Mouse (Mus musculus): Measurements from ENCODE around the gene Lgr4. TPM values are rescaled to one million over a fixed set of nuclear protein-coding genes. Genes with fewer than 3 reads are reported as not detected.

The Lgr4 gene
- polyA plus RNA-seq, 1 experiment from 2014 or later = 8.3 TPM

- ATAC-seq (ENCODE audit: low FRiP score) = peak; percentile 86
- Histone ChIP-seq H3K27ac (replicated peaks) (no peak overlapping the region), H3K9ac (replicated peaks) (no peak overlapping the region), H3K4me2 (no peak overlapping the region), H3K27me3 (replicated peaks) (no peaks in the 10 kb centered on the region), H3K36me3 (peaks cover 17% of the 10 kb centered on the region; the same call in 1 of the 2 replicates), H3K9me3 (replicated peaks) (no peaks in the 10 kb centered on the region), H3K4me3 (replicated peaks) (no peak overlapping the region), H3K4me1 (no peaks in the 10 kb centered on the region)
- under 1% methylated on average over 7 of the region's 7 CpGs for WGBS
These were observed 13.2 kb upstream of the Lgr4 start for GRCm38 (mm10) chr2:109904171-109904821.

DNA sequence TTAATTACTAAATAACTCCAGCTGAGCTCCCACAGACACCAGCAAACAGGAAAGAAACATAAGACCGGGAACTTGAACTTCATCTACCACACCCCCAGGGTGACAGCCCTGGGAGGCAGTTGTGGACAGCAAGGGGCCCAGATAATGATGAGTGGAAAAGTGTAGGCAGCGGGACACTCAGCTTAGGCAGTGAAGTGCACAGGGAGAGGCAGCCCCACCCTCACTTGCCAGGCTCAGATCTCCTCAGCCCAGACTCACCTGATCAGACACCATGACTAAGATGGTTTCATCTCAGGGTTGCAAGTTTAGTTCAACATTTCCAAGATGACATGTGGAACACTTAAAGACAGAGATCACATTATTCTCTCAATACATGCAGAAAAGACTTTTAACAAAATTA lies 8.3 kb upstream of the Lgr4 start:
- 80% methylated on average over 2 of the region's 2 CpGs for WGBS
- ATAC-seq (ENCODE audit: low FRiP score) = no peak

DNA sequence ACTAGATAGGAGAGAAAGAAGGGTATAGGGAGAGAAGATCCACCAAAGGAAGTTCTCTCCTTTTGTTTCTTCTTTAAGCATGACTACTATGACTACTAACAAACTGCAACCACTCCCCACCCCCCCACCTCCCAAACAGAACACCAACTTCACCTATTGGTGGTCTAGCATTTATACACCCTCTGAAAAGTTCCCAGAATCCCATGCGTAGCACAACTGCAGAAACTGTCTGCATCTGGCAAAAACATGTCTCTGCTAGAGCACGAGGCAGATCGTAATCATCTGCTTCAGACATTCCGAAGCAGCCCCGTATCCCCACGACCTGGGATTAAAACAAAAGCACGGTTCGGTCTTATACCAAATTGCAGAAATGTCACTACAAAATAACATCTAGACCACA lies 5.2 kb upstream of the Lgr4 start:
- Histone ChIP-seq H3K27me3 (replicated peaks) (no peaks in the 10 kb centered on the region), H3K4me3 (replicated peaks) (no peak overlapping the region), H3K9ac (replicated peaks) (no peak overlapping the region), H3K9me3 (replicated peaks) (no peaks in the 10 kb centered on the region), H3K4me1 (no peaks in the 10 kb centered on the region), H3K4me2 (no peak overlapping the region), H3K36me3 (no peaks in the 10 kb centered on the region), H3K27ac (replicated peaks) (no peak overlapping the region)
- no peak for ATAC-seq (ENCODE audit: low FRiP score)
- 96% methylated on average over 8 of the region's 8 CpGs for WGBS

More for the DNA sequence above, 8.3 kb upstream of the Lgr4 start:
- Histone ChIP-seq H3K36me3 (no peaks in the 10 kb centered on the region), H3K27me3 (replicated peaks) (no peaks in the 10 kb centered on the region), H3K4me2 (no peak overlapping the region), H3K4me3 (replicated peaks) (no peak overlapping the region), H3K27ac (replicated peaks) (no peak overlapping the region), H3K9me3 (replicated peaks) (no peaks in the 10 kb centered on the region), H3K4me1 (no peaks in the 10 kb centered on the region), H3K9ac (replicated peaks) (no peak overlapping the region)

DNA sequence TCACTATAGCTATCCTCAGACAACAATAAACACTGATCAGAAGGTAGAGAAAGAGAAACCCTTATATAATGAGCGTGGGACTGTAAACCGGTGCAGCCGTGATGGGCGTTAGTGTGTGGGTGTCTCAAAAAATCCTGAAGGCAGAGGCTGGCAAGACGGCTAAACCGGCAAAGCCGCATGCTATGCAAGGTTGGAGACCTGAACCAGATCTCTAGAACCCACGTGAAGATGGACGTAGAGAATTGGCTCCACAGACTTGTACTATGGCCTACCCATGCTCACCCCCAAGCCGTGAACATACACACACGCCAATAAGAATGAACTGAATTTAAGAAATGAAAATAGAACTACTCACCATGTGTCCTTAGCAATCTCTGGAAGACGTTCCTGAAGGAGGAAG lies 4.7 kb upstream of the Lgr4 start:
- H3K27me3 ChIP-seq (replicated peaks) = no peaks in the 10 kb centered on the region
- 85% methylated on average over 12 of the region's 12 CpGs for WGBS
- H3K27ac ChIP-seq (replicated peaks) = no peak overlapping the region
- no peaks in the 10 kb centered on the region for H3K36me3 ChIP-seq
- no peaks in the 10 kb centered on the region for H3K4me1 ChIP-seq
- no peak overlapping the region for H3K9ac ChIP-seq (replicated peaks)
- no peak overlapping the region for H3K4me2 ChIP-seq
- H3K9me3 ChIP-seq (replicated peaks) = no peaks in the 10 kb centered on the region
- H3K4me3 ChIP-seq (replicated peaks) = no peak overlapping the region
- no peak for ATAC-seq (ENCODE audit: low FRiP score)

DNA sequence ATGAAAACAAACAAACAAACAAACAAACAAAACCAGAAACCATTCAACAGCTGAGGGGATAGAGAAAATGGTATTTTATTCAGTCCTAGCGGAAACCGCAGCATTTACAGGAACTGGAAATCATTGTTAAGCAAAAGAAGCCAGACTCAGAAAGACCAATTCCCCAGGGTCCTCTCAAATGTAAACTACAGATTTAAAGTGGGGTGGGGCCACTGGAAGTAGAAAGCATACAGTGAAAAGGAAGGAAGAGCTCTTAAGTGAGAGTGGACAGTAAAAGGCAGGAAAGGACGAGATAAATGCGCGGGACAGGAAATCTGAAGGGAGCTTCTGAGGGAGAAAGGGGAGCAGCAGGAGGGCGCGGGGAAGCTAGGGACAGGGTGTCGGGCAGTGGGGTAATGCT lies 4.2 kb upstream of the Lgr4 start:
- Histone ChIP-seq H3K4me1 (peaks cover 1% of the 10 kb centered on the region; the same call in 1 of the 2 replicates), H3K4me3 (replicated peaks) (no peak overlapping the region), H3K36me3 (no peaks in the 10 kb centered on the region), H3K4me2 (no peak overlapping the region), H3K9me3 (replicated peaks) (no peaks in the 10 kb centered on the region), H3K27me3 (replicated peaks) (no peaks in the 10 kb centered on the region), H3K9ac (replicated peaks) (no peak overlapping the region), H3K27ac (replicated peaks) (no peak overlapping the region)
- WGBS = 53% methylated on average over 8 of the region's 8 CpGs
- no peak for ATAC-seq (ENCODE audit: low FRiP score)

- H3K9me3 ChIP-seq (replicated peaks) = no peaks in the 10 kb centered on the region
- no peak overlapping the region for H3K4me3 ChIP-seq (replicated peaks)
- no peak for ATAC-seq (ENCODE audit: low FRiP score)
- H3K36me3 ChIP-seq = no peaks in the 10 kb centered on the region
- H3K27ac ChIP-seq (replicated peaks) = no peak overlapping the region
- no peaks in the 10 kb centered on the region for H3K27me3 ChIP-seq (replicated peaks)
- peaks cover 15% of the 10 kb centered on the region for H3K4me1 ChIP-seq
- no peak overlapping the region for H3K4me2 ChIP-seq
- no peak overlapping the region for H3K9ac ChIP-seq (replicated peaks)
These were observed 2.8 kb upstream of the Lgr4 start for GRCm38 (mm10) chr2:109914601-109915000.

DNA sequence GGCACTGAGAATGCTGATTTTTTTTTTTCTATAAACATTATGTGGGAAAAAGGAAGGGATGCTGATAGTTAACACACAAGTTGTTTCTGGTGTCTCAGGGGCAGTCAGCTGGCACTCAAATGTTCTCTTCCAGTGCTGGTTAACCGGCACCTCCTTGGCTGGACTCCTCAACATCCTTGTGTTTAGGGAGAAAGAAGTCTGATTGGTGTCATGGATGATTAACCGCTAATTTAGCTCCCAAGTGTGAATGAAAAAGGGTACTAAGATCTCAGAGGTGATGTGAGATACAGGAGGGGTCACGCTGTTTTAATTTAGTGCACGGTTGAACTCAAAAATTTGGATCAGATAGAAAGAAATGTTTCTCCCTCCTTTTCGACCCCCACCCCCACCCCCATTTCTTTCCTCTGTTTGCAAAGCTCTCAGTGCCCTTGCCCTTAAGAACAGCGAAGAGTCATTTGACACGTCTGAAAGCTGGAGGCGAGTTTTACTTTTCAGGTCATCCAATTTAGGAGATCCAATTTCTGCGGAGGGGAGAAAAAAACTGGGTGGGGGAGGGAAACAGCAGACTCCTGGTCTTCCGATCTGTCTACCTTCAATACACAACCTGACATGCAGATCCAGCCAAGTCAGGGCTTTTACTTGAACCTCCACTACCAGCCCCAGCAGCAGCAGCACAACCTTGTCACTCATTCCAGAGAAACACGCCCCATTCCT lies 508 bp upstream of the Lgr4 start:
- Histone ChIP-seq H3K9me3 (replicated peaks) (no peaks in the 10 kb centered on the region), H3K4me2 (peak overlapping the region; percentile 87), H3K9ac (replicated peaks) (peak overlapping the region; percentile 89; the same call in 1 of the 2 replicates), H3K36me3 (no peaks in the 10 kb centered on the region), H3K27me3 (replicated peaks) (no peaks in the 10 kb centered on the region), H3K4me1 (peaks cover 33% of the 10 kb centered on the region), H3K27ac (replicated peaks) (peak overlapping the region; percentile 92), H3K4me3 (replicated peaks) (peak overlapping the region; percentile 84)
- peak; percentile 4; the same call in 1 of the 2 replicates for ATAC-seq (ENCODE audit: low FRiP score)
- WGBS = 2% methylated on average over 11 of the region's 11 CpGs

- ATAC-seq (ENCODE audit: low FRiP score) = 0 out of 2 replicates have a peak, but pooled peaks have one; percentile 6
- H3K36me3 ChIP-seq = no peaks in the 10 kb centered on the region
- peak overlapping the region; percentile 89 for H3K9ac ChIP-seq (replicated peaks)
- H3K4me3 ChIP-seq (replicated peaks) = peak overlapping the region; percentile 84
- no peaks in the 10 kb centered on the region for H3K27me3 ChIP-seq (replicated peaks)
- no peaks in the 10 kb centered on the region for H3K9me3 ChIP-seq (replicated peaks)
- H3K4me1 ChIP-seq = peaks cover 33% of the 10 kb centered on the region
- H3K4me2 ChIP-seq = peak overlapping the region; percentile 87
- H3K27ac ChIP-seq (replicated peaks) = peak overlapping the region; percentile 92
- WGBS = 4% methylated on average over 22 of the region's 22 CpGs
These were observed 1.3 kb downstream of the Lgr4 start for GRCm38 (mm10) chr2:109918592-109919262.

GRCm38 (mm10) chr2:109920471-109920870 lies 3.0 kb downstream of the Lgr4 start:
- Histone ChIP-seq H3K9me3 (replicated peaks) (no peaks in the 10 kb centered on the region), H3K36me3 (no peaks in the 10 kb centered on the region), H3K4me3 (replicated peaks) (peak overlapping the region; percentile 4), H3K9ac (replicated peaks) (no peak overlapping the region), H3K27me3 (replicated peaks) (no peaks in the 10 kb centered on the region), H3K4me1 (peaks cover 35% of the 10 kb centered on the region), H3K27ac (replicated peaks) (no peak overlapping the region), H3K4me2 (peak overlapping the region; percentile 87)
- no peak for ATAC-seq (ENCODE audit: low FRiP score)
- WGBS = 55% methylated on average over 7 of the region's 7 CpGs

GRCm38 (mm10) chr2:109921298-109922035 lies 4.0 kb downstream of the Lgr4 start:
- H3K27ac ChIP-seq (replicated peaks) = peak overlapping the region; percentile 56; the same call in 1 of the 2 replicates
- no peaks in the 10 kb centered on the region for H3K9me3 ChIP-seq (replicated peaks)
- no peaks in the 10 kb centered on the region for H3K36me3 ChIP-seq
- peak overlapping the region; percentile 15 for H3K4me2 ChIP-seq
- peaks cover 35% of the 10 kb centered on the region for H3K4me1 ChIP-seq
- WGBS = 52% methylated on average over 8 of the region's 8 CpGs
- no peak overlapping the region for H3K9ac ChIP-seq (replicated peaks)
- H3K27me3 ChIP-seq (replicated peaks) = no peaks in the 10 kb centered on the region
- H3K4me3 ChIP-seq (replicated peaks) = no peak overlapping the region
- ATAC-seq (ENCODE audit: low FRiP score) = no peak

DNA sequence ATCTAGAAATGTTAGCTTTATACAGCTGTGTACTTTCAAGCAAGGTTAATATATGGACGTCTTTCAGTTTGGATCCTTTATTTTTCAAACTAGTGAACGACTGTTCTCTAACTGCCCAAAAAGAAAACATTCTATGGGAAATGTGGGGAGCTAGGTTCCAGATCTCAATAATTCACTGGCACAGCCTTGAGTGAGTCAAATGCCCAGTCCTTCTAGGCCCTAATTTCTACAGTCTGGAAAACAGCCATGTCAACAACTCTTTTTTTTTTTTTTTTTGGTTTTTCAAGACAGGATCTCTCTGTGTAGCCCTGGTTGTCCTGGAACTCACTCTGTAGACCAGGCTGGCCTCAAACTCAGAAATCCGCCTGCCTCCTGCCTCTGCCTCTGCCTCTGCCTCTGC lies 4.9 kb downstream of the Lgr4 start:
- Histone ChIP-seq H3K4me1 (peaks cover 35% of the 10 kb centered on the region), H3K4me3 (replicated peaks) (no peak overlapping the region), H3K27me3 (replicated peaks) (no peaks in the 10 kb centered on the region), H3K36me3 (no peaks in the 10 kb centered on the region), H3K4me2 (no peak overlapping the region), H3K9ac (replicated peaks) (no peak overlapping the region), H3K9me3 (replicated peaks) (no peaks in the 10 kb centered on the region), H3K27ac (replicated peaks) (no peak overlapping the region)
- 72% methylated on average over 3 of the region's 3 CpGs for WGBS
- no peak for ATAC-seq (ENCODE audit: low FRiP score)

All from neural tube, embryonic 15.5 days (tissue).